Mouse (Mus musculus) hindbrain, postnatal 0 days (tissue): ENCODE data around the gene Bicd2. TPM values are rescaled to one million over a fixed set of nuclear protein-coding genes. Genes with fewer than 3 reads are reported as not detected.

Experiments used
- ATAC-seq: fragments of 200-750 bp; cut with Nextera tagmentation; 2 replicates; pipeline ENCODE4 v1.8.0; 2017; ENCODE audit warnings: mild to moderate bottlenecking, moderate TSS enrichment, moderate library complexity
- DNase-seq: peaks from one replicate; pipeline ENCODE4 v3.0.0-alpha.2; 2015; ENCODE audit warnings: low spot score
- H3K27ac ChIP-seq: fragments of 300-500 bp; sonication (generic); 2 replicates; pipeline ENCODE4 v1.5.1; 2014; ENCODE audit warnings: mild to moderate bottlenecking
- H3K27me3 ChIP-seq: fragments of 300-500 bp; sonication (generic); 2 replicates; pipeline ENCODE4 v1.6.1; 2014; ENCODE audit warnings: low read length, mixed read lengths; ENCODE audit not compliant: insufficient read depth
- H3K36me3 ChIP-seq: fragments of 300-500 bp; sonication (generic); 2 replicates; pipeline ENCODE4 v1.6.1; 2014; ENCODE audit warnings: low read length, mixed read lengths; ENCODE audit not compliant: insufficient read depth
- H3K4me1 ChIP-seq: fragments of 300-500 bp; sonication (generic); 2 replicates; pipeline ENCODE4 v1.6.1; 2014; ENCODE audit warnings: antibody characterized with exemption, low read length, mixed read lengths; ENCODE audit not compliant: insufficient read depth
- H3K4me2 ChIP-seq: fragments of 300-500 bp; sonication (generic); 2 replicates; pipeline ENCODE4 v1.6.1; 2014; ENCODE audit warnings: low read depth, mild to moderate bottlenecking, low read length, moderate library complexity, mixed read lengths
- H3K4me3 ChIP-seq: fragments of 300-500 bp; sonication (generic); 2 replicates; pipeline ENCODE4 v1.5.1; 2014; ENCODE audit warnings: low read length
- H3K9ac ChIP-seq: fragments of 300-500 bp; sonication (generic); replicated peaks from 2 replicates; pipeline ENCODE4 v1.6.1; 2014; ENCODE audit warnings: mild to moderate bottlenecking, low read length, moderate library complexity, mixed read lengths
- H3K9me3 ChIP-seq: fragments of 300-500 bp; sonication (generic); 2 replicates; pipeline ENCODE4 v1.6.1; 2016; ENCODE audit warnings: low read length, mixed read lengths
- CTCF ChIP-seq: IDR thresholded peaks from 2 replicates; pipeline ENCODE4 v1.5.1; 2016; ENCODE audit warnings: antibody characterized with exemption, control low read depth, low read depth
- WGBS: fragments of 180-500 bp; shearing (Covaris S2); extraction: QIAGEN DNeasy Blood & Tissue Kit; methylation state at CpG from one replicate; pipeline ENCODE4 v1.1.7; 2014; 5-methylcytosine and 5-hydroxymethylcytosine counted together
- polyA plus RNA-seq: library from polyadenylated mRNA; unstranded; fragments of >200 nt; fragmentation: Nextera tagmentation; extraction: Ambion mirVana; gene quantifications from 2 replicates; pipeline ENCODE4 v1.2.1, GENCODE M21; 2015
- total RNA-seq: library from RNA; depleted of rRNA; stranded (reverse); fragments of >200 nt; gene quantifications from 2 replicates; pipeline ENCODE4 v1.2.3, GENCODE M21; 2014

Gene Bicd2
- total and polyA plus RNA-seq, 2 experiments from 2014 or later, result 25.1 to 51.2 TPM

- no peak for TF ChIP-seq CTCF
- H3K36me3 ChIP-seq, result no peaks in the 10 kb centered on the region
- no peak overlapping the region for H3K27ac ChIP-seq
- H3K9me3 ChIP-seq, result no peaks in the 10 kb centered on the region
- peaks cover 18% of the 10 kb centered on the region; the same call in 1 of the 2 replicates for H3K4me1 ChIP-seq
- H3K4me2 ChIP-seq, result no peak overlapping the region
- no peaks in the 10 kb centered on the region for H3K27me3 ChIP-seq
- 91% methylated on average over 6 of the region's 6 CpGs for WGBS
- ATAC-seq (no peak), DNase-seq (no peak)
- no peak overlapping the region for H3K9ac ChIP-seq
- no peak overlapping the region for H3K4me3 ChIP-seq
Observed at GRCm38 (mm10) chr13:49349836-49350505, 8.6 kb downstream of the Bicd2 start.

- Histone ChIP-seq H3K27ac (0 out of 2 replicates have a peak overlapping the region, but pooled peaks have one; percentile 42), H3K36me3 (no peaks in the 10 kb centered on the region), H3K9ac (no peak overlapping the region), H3K4me2 (no peak overlapping the region), H3K27me3 (no peaks in the 10 kb centered on the region), H3K4me3 (no peak overlapping the region), H3K9me3 (no peaks in the 10 kb centered on the region), H3K4me1 (peaks cover 10% of the 10 kb centered on the region; the same call in 1 of the 2 replicates)
- ATAC-seq (peak; percentile 59; the same call in 1 of the 2 replicates), DNase-seq (peak; percentile 37)
- 23% methylated on average over 3 of the region's 3 CpGs for WGBS
- no peak for TF ChIP-seq CTCF
Observed at GRCm38 (mm10) chr13:49352581-49353159, 11.3 kb downstream of the Bicd2 start.

GRCm38 (mm10) chr13:49353422-49353821 is 12.0 kb downstream of the Bicd2 start:
- Histone ChIP-seq H3K4me3 (no peak overlapping the region), H3K4me2 (no peak overlapping the region), H3K27ac (0 out of 2 replicates have a peak overlapping the region, but pooled peaks have one; percentile 42), H3K36me3 (no peaks in the 10 kb centered on the region), H3K27me3 (no peaks in the 10 kb centered on the region), H3K4me1 (peaks cover 10% of the 10 kb centered on the region; the same call in 1 of the 2 replicates), H3K9ac (no peak overlapping the region), H3K9me3 (no peaks in the 10 kb centered on the region)
- TF ChIP-seq CTCF, result no peak
- DNase-seq (no peak), ATAC-seq (no peak)

GRCm38 (mm10) chr13:49353991-49354507 is 12.7 kb downstream of the Bicd2 start:
- H3K27ac ChIP-seq, result 0 out of 2 replicates have a peak overlapping the region, but pooled peaks have one; percentile 20
- ATAC-seq (no peak), DNase-seq (no peak)
- no peak overlapping the region for H3K4me2 ChIP-seq
- H3K4me3 ChIP-seq, result no peak overlapping the region
- WGBS, result 65% methylated on average over 5 of the region's 5 CpGs
- no peak for TF ChIP-seq CTCF
- no peaks in the 10 kb centered on the region for H3K9me3 ChIP-seq
- no peaks in the 10 kb centered on the region for H3K27me3 ChIP-seq
- H3K9ac ChIP-seq, result no peak overlapping the region
- H3K36me3 ChIP-seq, result no peaks in the 10 kb centered on the region
- peaks cover 10% of the 10 kb centered on the region; the same call in 1 of the 2 replicates for H3K4me1 ChIP-seq

GRCm38 (mm10) chr13:49355461-49356061 is 14.2 kb downstream of the Bicd2 start:
- no peak overlapping the region for H3K27ac ChIP-seq
- ATAC-seq, result no peak

GRCm38 (mm10) chr13:49356090-49356489 is 14.7 kb downstream of the Bicd2 start:
- H3K4me3 ChIP-seq, result no peak overlapping the region
- 74% methylated on average over 7 of the region's 7 CpGs for WGBS
- H3K36me3 ChIP-seq, result no peaks in the 10 kb centered on the region
- no peak overlapping the region for H3K4me2 ChIP-seq
- ATAC-seq (no peak), DNase-seq (no peak)
- H3K9ac ChIP-seq, result no peak overlapping the region
- H3K27me3 ChIP-seq, result no peaks in the 10 kb centered on the region
- no peak for TF ChIP-seq CTCF
- peaks cover 10% of the 10 kb centered on the region; the same call in 1 of the 2 replicates for H3K4me1 ChIP-seq
- H3K27ac ChIP-seq, result no peak overlapping the region; the same call in 1 of the 2 replicates
- no peaks in the 10 kb centered on the region for H3K9me3 ChIP-seq

More at GRCm38 (mm10) chr13:49355461-49356061, 14.2 kb downstream of the Bicd2 start:
- Histone ChIP-seq H3K4me3 (no peak overlapping the region), H3K4me1 (peaks cover 10% of the 10 kb centered on the region; the same call in 1 of the 2 replicates), H3K9me3 (no peaks in the 10 kb centered on the region), H3K36me3 (no peaks in the 10 kb centered on the region), H3K4me2 (no peak overlapping the region), H3K9ac (no peak overlapping the region), H3K27me3 (no peaks in the 10 kb centered on the region)
- no peak for DNase-seq
- WGBS, result 80% methylated on average over 11 of the region's 11 CpGs
- TF ChIP-seq CTCF, result no peak
